Mouse (Mus musculus) brain, embryonic 14.5 days (tissue): ENCODE results near the gene Ssmem1. TPM values are rescaled to one million over a fixed set of nuclear protein-coding genes. Genes with fewer than 3 reads are reported as not detected.

ENCODE experiments used
- DNase-seq: peaks from one replicate; pipeline ENCODE4 v3.0.0-alpha.2; 2011; ENCODE audit warnings: low read depth
- CTCF ChIP-seq: fragments of 200-500 bp; IDR thresholded peaks from 2 replicates; pipeline ENCODE4 v1.5.1; 2012; ENCODE audit warnings: inconsistent platforms, mild to moderate bottlenecking, moderate library complexity, borderline replicate concordance; ENCODE audit not compliant: insufficient read depth, insufficient read length; ENCODE audit errors: extremely low read depth
- POLR2A ChIP-seq: fragments of 200-500 bp; IDR thresholded peaks from 2 replicates; pipeline ENCODE4 v1.6.1; 2012; ENCODE audit warnings: mild to moderate bottlenecking, inconsistent platforms, borderline replicate concordance; ENCODE audit not compliant: poor library complexity, insufficient read depth, insufficient read length, severe bottlenecking; ENCODE audit errors: extremely low read depth
- polyA plus RNA-seq: library from polyadenylated mRNA; depleted of rRNA; stranded (reverse); fragments of >200 nt; gene quantifications from 2 replicates; pipeline ENCODE4 v1.2.3, GENCODE M21; 2012

The Ssmem1 gene
- polyA plus RNA-seq, 1 experiment: 0.10 TPM

GRCm38 (mm10) chr6:30535340-30535739 is 25.7 kb downstream of the Ssmem1 start:
- peak; percentile 35 for DNase-seq
- TF ChIP-seq POLR2A (no peak), CTCF (peak; percentile 39; the same call in 1 of the 2 replicates)

- no peak for DNase-seq
- TF ChIP-seq POLR2A (no peak), CTCF (no peak)
Measured at GRCm38 (mm10) chr6:30538240-30538639, 28.6 kb downstream of the Ssmem1 start.

- no peak for TF ChIP-seq POLR2A
- TF ChIP-seq CTCF: no peak
- no peak for DNase-seq
Measured at GRCm38 (mm10) chr6:30538800-30539199, 29.2 kb downstream of the Ssmem1 start.

- DNase-seq: no peak
Measured at GRCm38 (mm10) chr6:30541009-30541799, 31.6 kb downstream of the Ssmem1 start, which contains the start of gene Cpa2. Gene Cpa2 (plus strand): TSS chr6:30541582.

GRCm38 (mm10) chr6:30542277-30542676 is 32.6 kb downstream of the Ssmem1 start:
- DNase-seq: no peak
- TF ChIP-seq POLR2A (no peak), CTCF (no peak)

More at GRCm38 (mm10) chr6:30541009-30541799, 31.6 kb downstream of the Ssmem1 start, which contains the start of gene Cpa2:
- no peak for TF ChIP-seq POLR2A
- TF ChIP-seq CTCF: no peak

GRCm38 (mm10) chr6:30543077-30543476 is 33.4 kb downstream of the Ssmem1 start:
- DNase-seq: peak; percentile 57
- TF ChIP-seq CTCF (no peak), POLR2A (no peak)

- no peak for DNase-seq
- TF ChIP-seq CTCF: no peak
- TF ChIP-seq POLR2A: no peak
Measured at GRCm38 (mm10) chr6:30543851-30544250, 34.2 kb downstream of the Ssmem1 start.

GRCm38 (mm10) chr6:30545689-30546088 is 36.0 kb downstream of the Ssmem1 start:
- no peak for DNase-seq
- TF ChIP-seq POLR2A (no peak), CTCF (no peak)

- TF ChIP-seq CTCF (no peak), POLR2A (no peak)
- peak; percentile 90 for DNase-seq
Measured at GRCm38 (mm10) chr6:30546571-30547273, 37.1 kb downstream of the Ssmem1 start.

GRCm38 (mm10) chr6:30547274-30547645 is 37.6 kb downstream of the Ssmem1 start:
- TF ChIP-seq POLR2A (no peak), CTCF (no peak)
- DNase-seq: peak; percentile 94

GRCm38 (mm10) chr6:30547656-30548306 is 38.1 kb downstream of the Ssmem1 start:
- peak; percentile 46 for DNase-seq
- no peak for TF ChIP-seq POLR2A
- no peak for TF ChIP-seq CTCF

GRCm38 (mm10) chr6:30549231-30549761 is 39.6 kb downstream of the Ssmem1 start:
- TF ChIP-seq CTCF (no peak), POLR2A (no peak)
- peak; percentile 82 for DNase-seq
